Mouse (Mus musculus) heart, embryonic 13.5 days (tissue): ENCODE results near the gene Eif2b5. TPM values are rescaled to one million over a fixed set of nuclear protein-coding genes. Genes with fewer than 3 reads are reported as not detected.

Experiments used
- ATAC-seq: fragments of 200-750 bp; cut with Nextera tagmentation; 2 replicates; pipeline ENCODE4 v1.8.0; 2017; ENCODE audit warnings: moderate TSS enrichment; ENCODE audit not compliant: insufficient number of reproducible peaks, low FRiP score, low TSS enrichment; ENCODE audit errors: extremely low read depth
- H3K27ac ChIP-seq: fragments of 300-500 bp; sonication (generic); replicated peaks from 2 replicates; pipeline ENCODE4 v1.5.1; 2015; ENCODE audit warnings: moderate library complexity, mild to moderate bottlenecking, inconsistent platforms
- H3K27me3 ChIP-seq: fragments of 300-500 bp; sonication (generic); replicated peaks from 2 replicates; pipeline ENCODE4 v1.6.1; 2015; ENCODE audit warnings: mild to moderate bottlenecking, inconsistent platforms
- H3K36me3 ChIP-seq: fragments of 300-500 bp; sonication (generic); 2 replicates; pipeline ENCODE4 v1.6.1; 2015; ENCODE audit warnings: mild to moderate bottlenecking, inconsistent platforms
- H3K4me1 ChIP-seq: fragments of 300-500 bp; sonication (generic); 2 replicates; pipeline ENCODE4 v1.6.1; 2015; ENCODE audit warnings: inconsistent platforms
- H3K4me2 ChIP-seq: fragments of 300-500 bp; sonication (generic); 2 replicates; pipeline ENCODE4 v1.6.1; 2015; ENCODE audit warnings: inconsistent platforms, mild to moderate bottlenecking, moderate library complexity
- H3K4me3 ChIP-seq: fragments of 300-500 bp; sonication (generic); 2 replicates; pipeline ENCODE4 v1.5.1; 2015; ENCODE audit warnings: moderate library complexity, mild to moderate bottlenecking, inconsistent platforms
- H3K9ac ChIP-seq: fragments of 300-500 bp; sonication (generic); 2 replicates; pipeline ENCODE4 v1.6.1; 2015; ENCODE audit warnings: inconsistent platforms, mild to moderate bottlenecking, moderate library complexity
- H3K9me3 ChIP-seq: fragments of 300-500 bp; sonication (generic); 2 replicates; pipeline ENCODE4 v1.6.1; 2016; ENCODE audit warnings: inconsistent platforms
- WGBS: fragments of 180-500 bp; shearing (Covaris S2); methylation state at CpG from one replicate; pipeline ENCODE4 v1.1.7; 2015; ENCODE audit warnings: mixed read lengths; 5-methylcytosine and 5-hydroxymethylcytosine counted together
- polyA plus RNA-seq: library from polyadenylated mRNA; unstranded; fragments of >200 nt; fragmentation: Nextera tagmentation; extraction: Ambion mirVana; gene quantifications from 2 replicates; pipeline ENCODE4 v1.2.1, GENCODE M21; 2015

The Eif2b5 gene
- polyA plus RNA-seq, 1 experiment from 2014 or later, result 81.5 TPM

DNA sequence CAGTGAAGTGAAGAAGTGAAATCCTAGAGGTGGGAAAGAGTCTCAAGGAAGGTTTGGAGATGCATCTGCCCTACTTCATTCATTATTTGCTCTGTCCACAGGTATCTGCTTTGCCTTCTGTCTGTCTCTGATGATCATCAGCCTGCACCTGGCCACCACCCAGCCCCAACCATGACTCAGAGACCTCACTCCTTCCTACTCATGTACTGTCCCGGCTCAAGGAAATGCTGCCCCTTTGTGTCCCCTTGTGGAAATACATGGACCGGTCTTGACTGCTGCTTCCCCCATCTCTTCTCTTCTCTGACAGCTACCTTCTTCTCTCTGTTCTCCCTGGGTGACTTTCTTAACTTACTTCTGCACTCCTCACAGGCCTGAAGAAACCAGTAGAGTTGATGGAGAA is 8.0 kb upstream of the Eif2b5 start:
- Histone ChIP-seq H3K36me3 (no peaks in the 10 kb centered on the region), H3K4me1 (no peaks in the 10 kb centered on the region), H3K9me3 (no peaks in the 10 kb centered on the region), H3K27me3 (no peaks in the 10 kb centered on the region), H3K4me3 (no peak overlapping the region), H3K4me2 (no peak overlapping the region), H3K9ac (no peak overlapping the region), H3K27ac (no peak overlapping the region)
- no peak for ATAC-seq
- 28% methylated on average over 2 of the region's 2 CpGs for WGBS

DNA sequence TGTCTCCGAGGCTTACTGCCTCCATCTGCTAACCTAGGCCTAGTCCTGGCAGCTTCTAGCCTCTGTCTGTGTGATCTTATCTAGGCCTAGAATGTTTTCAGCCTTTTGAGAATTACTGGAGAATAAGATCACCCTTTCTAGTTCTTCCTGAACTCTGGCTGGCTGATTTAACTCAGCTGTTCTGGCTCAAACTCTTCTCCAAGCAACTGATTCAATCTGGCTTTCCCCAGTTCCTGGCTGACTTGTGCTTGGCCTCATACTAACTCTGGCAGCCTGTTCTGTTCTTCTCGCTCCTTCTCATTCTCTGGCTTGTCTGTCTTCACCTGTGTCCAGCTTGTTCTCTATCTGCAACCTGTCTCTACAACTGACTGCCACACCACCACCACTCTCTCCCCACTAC is 7.3 kb upstream of the Eif2b5 start:
- Histone ChIP-seq H3K4me1 (no peaks in the 10 kb centered on the region), H3K36me3 (no peaks in the 10 kb centered on the region), H3K9me3 (no peaks in the 10 kb centered on the region), H3K27ac (no peak overlapping the region), H3K4me3 (no peak overlapping the region), H3K9ac (no peak overlapping the region), H3K4me2 (no peak overlapping the region), H3K27me3 (no peaks in the 10 kb centered on the region)
- no peak for ATAC-seq
- WGBS, result 54% methylated on average over 2 of the region's 2 CpGs

DNA sequence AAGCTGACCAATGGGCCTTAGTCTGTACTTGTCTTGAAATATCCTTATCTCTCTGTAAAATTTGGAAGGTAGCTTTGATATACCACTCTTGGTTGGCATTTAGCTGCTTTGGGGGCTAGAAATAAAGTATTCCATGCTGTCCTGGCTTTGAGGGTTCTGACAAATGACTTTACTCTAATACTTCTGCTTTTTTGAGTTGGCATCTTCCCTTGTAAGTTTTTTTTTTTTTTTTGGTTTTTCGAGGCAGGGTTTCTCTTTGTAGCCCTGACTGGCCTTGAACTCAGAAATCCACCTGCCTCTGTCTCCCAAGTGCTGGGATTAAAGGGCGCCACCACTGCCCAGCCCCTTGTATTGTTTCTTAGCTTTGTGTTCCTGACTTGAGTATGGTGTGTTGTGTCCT is 5.2 kb upstream of the Eif2b5 start:
- H3K36me3 ChIP-seq, result no peaks in the 10 kb centered on the region
- H3K9ac ChIP-seq, result no peak overlapping the region
- H3K27me3 ChIP-seq, result no peaks in the 10 kb centered on the region
- H3K4me1 ChIP-seq, result peaks cover 11% of the 10 kb centered on the region
- H3K9me3 ChIP-seq, result no peaks in the 10 kb centered on the region
- 63% methylated on average over 2 of the region's 2 CpGs for WGBS
- H3K4me2 ChIP-seq, result no peak overlapping the region
- no peak overlapping the region for H3K27ac ChIP-seq
- H3K4me3 ChIP-seq, result no peak overlapping the region
- no peak for ATAC-seq

DNA sequence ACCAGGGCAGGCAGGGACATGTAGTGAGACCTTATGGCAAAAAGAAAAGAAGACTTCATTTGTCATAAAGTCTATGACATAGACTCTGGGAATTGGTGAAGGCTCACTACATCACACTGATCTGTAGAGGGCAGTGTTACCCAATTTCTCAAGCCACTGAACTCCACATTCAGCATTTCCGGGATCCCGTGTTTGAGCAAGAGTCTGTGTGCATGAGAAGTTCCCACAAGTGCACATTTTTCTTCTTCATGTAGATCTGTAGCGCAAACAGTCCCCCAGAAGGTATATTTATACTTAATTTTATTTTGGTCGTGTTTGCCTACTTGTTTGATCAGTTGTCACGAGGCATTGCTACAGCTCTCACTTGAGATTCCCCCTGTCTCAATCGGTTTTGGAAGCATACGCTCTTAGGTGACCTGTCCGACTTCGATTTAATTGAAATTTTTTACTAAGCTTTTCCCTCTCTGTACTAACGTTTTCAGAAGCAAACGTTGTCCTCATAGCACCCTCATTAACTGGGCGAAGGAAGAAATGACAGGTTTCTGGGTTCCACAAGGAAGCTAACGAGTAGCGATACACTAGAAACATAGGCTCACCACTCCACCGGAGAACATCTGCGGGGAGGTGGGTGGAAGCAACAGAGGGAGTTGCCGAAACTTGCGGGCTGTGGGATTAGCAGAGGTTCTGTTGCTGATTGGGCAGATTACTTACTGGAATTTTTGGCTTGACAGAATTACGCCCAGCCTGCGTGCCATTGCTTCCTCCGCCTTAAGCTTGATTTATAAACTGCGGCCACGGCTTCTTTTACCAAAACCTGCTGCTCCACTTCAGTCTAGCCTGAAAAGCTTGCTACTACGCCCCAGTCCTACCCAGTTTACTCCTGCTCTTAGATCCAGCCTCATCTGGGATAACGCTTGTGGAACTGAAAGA is 1.7 kb upstream of the Eif2b5 start:
- peaks cover 21% of the 10 kb centered on the region for H3K4me1 ChIP-seq
- peak overlapping the region; percentile 53 for H3K4me3 ChIP-seq
- H3K27me3 ChIP-seq, result no peaks in the 10 kb centered on the region
- no peak overlapping the region for H3K27ac ChIP-seq
- H3K9ac ChIP-seq, result peak overlapping the region; percentile 76
- H3K36me3 ChIP-seq, result peaks cover 19% of the 10 kb centered on the region
- WGBS, result 11% methylated on average over 25 of the region's 25 CpGs
- ATAC-seq, result no peak
- peak overlapping the region; percentile 88 for H3K4me2 ChIP-seq
- H3K9me3 ChIP-seq, result no peaks in the 10 kb centered on the region

DNA sequence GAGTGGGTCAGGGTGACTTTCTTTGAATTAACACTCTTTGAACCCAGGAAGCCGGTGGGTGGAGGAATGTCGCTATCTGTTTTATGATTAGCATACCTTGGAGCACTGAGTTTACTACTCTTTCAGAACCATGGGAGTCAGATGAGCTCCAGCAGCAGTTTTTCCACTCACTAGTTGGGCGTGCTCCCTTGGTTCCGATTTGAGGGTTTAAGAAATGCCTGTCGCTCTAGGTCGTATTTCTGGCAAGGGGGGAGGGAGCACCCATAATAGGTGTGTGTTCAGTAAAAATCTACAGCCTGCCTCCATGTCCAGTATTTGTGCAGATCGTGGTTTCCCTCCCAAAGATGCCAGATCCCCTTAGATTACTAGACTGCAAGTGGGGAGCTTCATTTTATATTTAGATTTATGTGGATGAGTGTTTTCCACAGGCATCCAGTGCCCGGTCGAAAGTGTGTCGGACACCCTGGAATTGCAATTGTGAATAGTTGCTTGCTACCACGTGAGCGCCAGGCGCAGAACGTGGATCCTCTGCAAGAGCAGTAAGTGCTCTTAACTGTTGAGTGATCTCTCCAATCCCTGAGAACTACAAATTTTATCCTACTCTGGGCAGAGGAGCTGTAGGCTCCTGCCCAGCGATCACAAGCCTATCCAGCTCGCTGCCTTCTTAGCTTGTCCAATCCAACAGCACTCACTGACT is 489 bp upstream of the Eif2b5 start:
- Histone ChIP-seq H3K4me2 (peak overlapping the region; percentile 76), H3K4me3 (peak overlapping the region; percentile 79), H3K36me3 (peaks cover 31% of the 10 kb centered on the region), H3K4me1 (peaks cover 21% of the 10 kb centered on the region), H3K27ac (peak overlapping the region; percentile 82), H3K27me3 (no peaks in the 10 kb centered on the region), H3K9me3 (no peaks in the 10 kb centered on the region), H3K9ac (peak overlapping the region; percentile 93)
- ATAC-seq, result no peak; the same call in 1 of the 2 replicates
- WGBS, result 6% methylated on average over 16 of the region's 16 CpGs

DNA sequence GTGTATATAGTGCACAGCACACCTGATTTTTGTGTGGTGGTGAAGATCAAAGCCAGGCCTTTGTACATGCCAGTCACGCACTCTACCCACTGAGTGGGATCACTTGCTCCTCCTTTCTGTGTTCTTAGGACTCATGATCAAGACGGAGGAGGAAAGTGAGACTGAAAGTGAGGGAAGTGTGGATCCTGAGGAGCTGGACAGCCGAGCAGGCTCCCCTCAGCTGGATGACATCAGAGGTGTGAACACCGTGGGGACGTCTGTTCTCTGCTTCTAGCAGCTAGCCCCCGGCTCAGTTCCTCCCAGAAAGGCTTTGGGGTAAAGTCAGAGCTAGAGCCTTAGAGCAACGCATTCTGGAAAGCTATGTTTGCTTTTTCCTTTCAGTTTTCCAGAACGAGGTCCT is 7.4 kb downstream of the Eif2b5 start:
- peaks cover 100% of the 10 kb centered on the region for H3K36me3 ChIP-seq
- no peak overlapping the region for H3K4me2 ChIP-seq
- H3K4me1 ChIP-seq, result no peaks in the 10 kb centered on the region
- H3K9ac ChIP-seq, result no peak overlapping the region
- no peak for ATAC-seq
- no peak overlapping the region for H3K27ac ChIP-seq
- H3K4me3 ChIP-seq, result no peak overlapping the region
- H3K9me3 ChIP-seq, result no peaks in the 10 kb centered on the region
- H3K27me3 ChIP-seq, result no peaks in the 10 kb centered on the region
- WGBS, result 81% methylated on average over 8 of the region's 8 CpGs

DNA sequence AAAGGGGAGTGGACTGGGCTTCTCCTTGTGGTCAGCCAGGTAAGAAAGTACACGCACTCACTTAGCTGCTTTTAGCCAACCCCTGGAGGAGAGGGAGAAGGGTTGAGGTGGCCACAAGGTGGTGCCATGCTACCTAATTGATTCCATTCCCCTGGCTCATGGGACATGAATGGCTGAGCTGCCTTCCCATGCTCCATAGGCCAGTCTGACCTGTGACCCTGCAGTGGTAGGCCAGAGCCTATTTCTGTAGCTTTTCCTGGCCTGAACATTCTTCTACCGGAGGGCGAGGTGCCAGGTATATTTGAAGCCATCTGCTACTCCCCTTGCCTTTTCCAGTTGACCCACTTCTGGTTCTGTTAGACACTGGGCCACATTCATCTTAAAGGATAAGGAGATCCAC is 10.7 kb downstream of the Eif2b5 start:
- no peak overlapping the region for H3K27ac ChIP-seq
- H3K4me3 ChIP-seq, result no peak overlapping the region
- H3K27me3 ChIP-seq, result no peaks in the 10 kb centered on the region
- H3K9ac ChIP-seq, result no peak overlapping the region
- H3K4me2 ChIP-seq, result no peak overlapping the region
- 76% methylated on average over 3 of the region's 3 CpGs for WGBS
- H3K36me3 ChIP-seq, result peaks cover 74% of the 10 kb centered on the region
- no peak for ATAC-seq
- H3K4me1 ChIP-seq, result no peaks in the 10 kb centered on the region
- no peaks in the 10 kb centered on the region for H3K9me3 ChIP-seq

DNA sequence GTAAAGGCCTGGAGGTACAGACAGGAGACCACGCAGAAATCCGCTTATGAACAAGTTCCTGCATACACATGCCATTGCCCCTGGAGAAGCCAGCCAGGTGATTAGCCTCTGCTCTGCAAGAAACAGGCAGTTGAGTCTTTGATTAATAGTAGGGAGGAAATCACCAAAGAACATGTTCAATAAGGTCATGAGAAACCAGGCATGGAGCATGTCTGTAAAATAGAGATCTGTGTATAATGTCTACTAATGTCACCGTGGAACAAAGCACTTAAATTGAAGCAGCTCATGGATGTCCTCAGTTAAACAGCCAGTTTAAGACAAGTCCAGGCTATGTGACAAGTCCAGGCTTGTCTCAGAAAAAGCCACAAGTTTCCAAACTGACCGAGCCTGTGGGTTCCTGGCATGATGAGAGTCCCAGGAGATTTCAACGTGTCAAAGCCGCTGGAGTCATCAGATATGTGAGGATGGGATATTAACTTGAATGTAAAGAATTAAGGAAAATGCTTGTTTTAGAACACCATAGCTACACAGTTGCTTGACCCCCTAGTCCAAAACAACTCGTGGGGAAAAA is 12.7 kb downstream of the Eif2b5 start:
- H3K27me3 ChIP-seq, result no peaks in the 10 kb centered on the region
- no peak overlapping the region for H3K9ac ChIP-seq
- no peaks in the 10 kb centered on the region for H3K9me3 ChIP-seq
- H3K4me2 ChIP-seq, result no peak overlapping the region
- no peak for ATAC-seq
- 85% methylated on average over 7 of the region's 7 CpGs for WGBS
- H3K27ac ChIP-seq, result no peak overlapping the region
- H3K36me3 ChIP-seq, result peaks cover 54% of the 10 kb centered on the region
- peaks cover 6% of the 10 kb centered on the region for H3K4me1 ChIP-seq
- H3K4me3 ChIP-seq, result no peak overlapping the region

DNA sequence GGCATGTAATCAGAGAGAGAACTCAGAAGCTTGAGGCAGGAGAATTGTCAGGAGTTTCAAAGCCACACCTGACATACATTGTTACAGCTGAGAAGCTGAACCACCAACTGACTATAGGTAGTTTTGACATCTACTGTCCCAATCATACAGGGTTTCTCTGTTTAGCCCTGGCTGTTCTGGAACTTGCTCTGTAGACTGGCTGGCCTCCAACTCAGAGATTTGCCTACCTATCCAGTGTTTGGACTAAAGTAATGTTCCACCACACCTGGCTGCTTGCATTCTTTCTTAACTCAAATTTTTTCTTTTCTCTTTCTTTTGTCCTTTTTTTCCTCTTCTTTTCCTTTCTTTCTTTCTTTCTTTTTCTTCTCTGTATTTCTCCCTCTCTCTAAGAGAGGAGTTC is 17.4 kb downstream of the Eif2b5 start:
- Histone ChIP-seq H3K4me3 (peak overlapping the region; percentile 91), H3K36me3 (peaks cover 25% of the 10 kb centered on the region), H3K27ac (peak overlapping the region; percentile 43), H3K27me3 (no peaks in the 10 kb centered on the region), H3K4me2 (peak overlapping the region; percentile 86), H3K9ac (peak overlapping the region; percentile 99), H3K4me1 (peaks cover 38% of the 10 kb centered on the region), H3K9me3 (no peaks in the 10 kb centered on the region)
- ATAC-seq, result no peak

DNA sequence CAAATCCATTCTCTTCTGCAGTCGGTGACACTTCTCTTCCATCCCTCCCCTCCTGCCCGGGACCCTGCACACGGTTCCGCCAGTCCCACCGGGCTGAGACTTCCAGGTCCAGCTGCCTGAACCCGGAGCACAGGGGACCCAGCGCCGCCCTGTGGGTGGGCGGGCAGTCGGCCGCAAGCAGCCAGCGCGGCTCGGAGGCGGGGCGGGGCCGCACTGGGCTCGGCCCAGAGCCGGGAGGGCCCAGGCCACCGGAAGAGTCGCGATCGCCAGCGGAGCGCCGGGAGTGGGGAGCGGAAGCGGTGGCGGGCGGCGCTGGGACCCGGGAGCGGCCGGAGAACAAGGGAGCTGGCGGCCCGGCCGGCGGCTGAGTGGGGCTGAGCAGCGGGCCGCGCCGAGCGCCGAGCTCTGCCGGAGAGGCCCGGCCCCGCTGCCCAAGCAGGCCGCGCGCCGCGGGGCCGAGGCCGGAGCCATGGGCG is 18.1 kb downstream of the Eif2b5 start, which contains the start of gene Dvl3:
Gene Dvl3 (plus strand): TSS at position 257 of the 476 bp plus-strand sequence.
- Histone ChIP-seq H3K9me3 (no peaks in the 10 kb centered on the region), H3K4me3 (peak within 1 kb of the TSS; percentile 91), H3K4me1 (peaks cover 38% of the 10 kb centered on the region), H3K36me3 (peaks cover 25% of the 10 kb centered on the region), H3K9ac (peak within 1 kb of the TSS; percentile 99), H3K27ac (peak within 1 kb of the TSS; percentile 95), H3K27me3 (no peaks in the 10 kb centered on the region), H3K4me2 (peak within 1 kb of the TSS; percentile 86)
- peak; percentile 92 for ATAC-seq
- WGBS, result 0% methylated on average over 52 of the region's 55 CpGs

DNA sequence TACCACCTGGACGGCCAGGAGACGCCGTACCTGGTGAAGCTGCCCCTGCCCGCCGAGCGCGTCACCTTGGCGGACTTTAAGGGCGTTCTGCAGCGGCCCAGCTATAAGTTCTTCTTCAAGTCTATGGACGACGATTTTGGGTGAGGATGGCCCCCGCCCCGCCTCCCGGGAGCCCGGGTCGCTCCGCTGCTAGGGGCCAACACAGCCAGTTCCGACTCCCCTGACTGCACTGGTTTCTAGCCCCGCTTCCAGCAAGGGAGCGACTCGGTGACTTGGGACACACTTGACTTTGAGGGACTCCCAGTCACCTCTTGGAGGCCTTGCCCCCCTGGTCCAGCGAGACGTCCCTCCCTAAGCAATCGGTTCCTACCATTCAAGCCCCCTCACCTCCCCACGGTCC is 18.6 kb downstream of the Eif2b5 start:
- peak overlapping the region; percentile 86 for H3K4me2 ChIP-seq
- WGBS, result under 1% methylated on average over 26 of the region's 26 CpGs
- H3K4me3 ChIP-seq, result peak overlapping the region; percentile 91
- peaks cover 29% of the 10 kb centered on the region for H3K36me3 ChIP-seq
- ATAC-seq, result no peak; the same call in 1 of the 2 replicates
- peak overlapping the region; percentile 95 for H3K27ac ChIP-seq
- peaks cover 38% of the 10 kb centered on the region for H3K4me1 ChIP-seq
- H3K27me3 ChIP-seq, result no peaks in the 10 kb centered on the region
- no peaks in the 10 kb centered on the region for H3K9me3 ChIP-seq
- peak overlapping the region; percentile 99 for H3K9ac ChIP-seq
